Mouse (Mus musculus): ENCODE results near the gene Gm11627.
"Not testable (repeated sequence)": the region's sequence is repeated elsewhere in the genome, so short reads cannot be mapped to it uniquely, and the experiment has no call there.

The Gm11627 gene

DNA sequence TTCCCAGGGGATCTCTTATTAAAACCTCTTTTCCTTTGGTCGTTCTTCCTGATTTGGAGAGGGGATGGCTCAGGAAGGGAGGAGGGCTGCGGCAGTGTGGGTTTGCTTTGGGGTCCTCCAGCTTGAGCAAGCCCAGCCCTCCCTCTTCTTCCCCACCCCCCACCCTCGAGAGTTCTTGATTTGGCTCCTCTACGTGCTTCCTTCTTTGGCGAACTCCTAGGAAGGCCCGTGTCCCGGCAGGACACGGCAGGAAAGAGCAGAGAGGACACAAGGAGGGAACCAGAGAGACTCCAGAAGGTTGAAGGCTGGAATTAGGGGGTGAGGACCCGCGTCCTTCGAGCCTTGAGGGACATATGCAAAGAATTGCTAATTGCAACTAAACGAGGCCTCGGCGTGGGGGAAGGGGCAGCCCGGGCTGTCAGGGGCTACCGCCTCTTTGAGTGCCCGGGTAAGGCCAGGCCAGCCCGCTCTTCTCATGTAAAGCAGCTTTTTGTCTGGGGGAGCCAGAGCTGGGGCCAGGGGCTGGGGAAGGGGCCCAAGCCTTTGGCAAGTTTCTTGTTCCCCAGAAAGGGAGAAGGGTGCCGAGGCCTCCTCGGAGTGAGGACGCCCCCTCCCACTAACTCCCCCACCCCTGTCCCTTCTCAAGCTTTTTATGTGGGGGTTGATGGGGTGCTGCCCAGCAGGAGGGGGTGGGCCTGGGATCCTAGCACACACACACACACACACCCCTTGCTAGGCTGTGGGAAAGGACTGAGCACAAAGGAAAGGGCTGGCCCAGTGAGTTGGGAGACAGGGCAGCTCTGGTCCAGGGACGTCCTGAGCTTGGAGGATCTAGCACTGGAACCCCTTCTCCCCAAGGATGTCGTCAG, at the start of gene Gm11627:
TSS of gene Gm11627 (minus strand) at position 297 of the 869 bp plus-strand sequence.
- DNase-seq: no peak

DNA sequence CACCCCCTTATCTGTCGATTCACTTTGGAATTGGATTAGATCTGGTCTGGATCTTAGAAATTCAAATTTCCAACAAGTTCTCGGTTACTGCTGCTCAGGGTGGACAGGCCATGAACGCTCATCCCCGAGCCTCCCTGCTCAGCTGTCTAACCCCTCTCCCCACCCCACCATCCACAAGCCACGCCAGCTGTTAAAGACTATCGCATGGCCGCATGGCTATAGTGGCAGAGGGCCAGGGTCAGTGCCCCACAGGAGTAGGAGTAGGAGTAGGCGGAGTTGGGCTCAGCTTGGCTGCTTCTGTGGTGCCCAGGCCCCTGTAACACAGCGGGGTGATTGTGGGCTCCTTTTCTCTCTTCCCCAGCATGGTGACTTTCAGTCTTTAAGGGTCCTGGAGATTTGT, 49.3 kb upstream of the Gm11627 start:
- no peak for DNase-seq

DNA sequence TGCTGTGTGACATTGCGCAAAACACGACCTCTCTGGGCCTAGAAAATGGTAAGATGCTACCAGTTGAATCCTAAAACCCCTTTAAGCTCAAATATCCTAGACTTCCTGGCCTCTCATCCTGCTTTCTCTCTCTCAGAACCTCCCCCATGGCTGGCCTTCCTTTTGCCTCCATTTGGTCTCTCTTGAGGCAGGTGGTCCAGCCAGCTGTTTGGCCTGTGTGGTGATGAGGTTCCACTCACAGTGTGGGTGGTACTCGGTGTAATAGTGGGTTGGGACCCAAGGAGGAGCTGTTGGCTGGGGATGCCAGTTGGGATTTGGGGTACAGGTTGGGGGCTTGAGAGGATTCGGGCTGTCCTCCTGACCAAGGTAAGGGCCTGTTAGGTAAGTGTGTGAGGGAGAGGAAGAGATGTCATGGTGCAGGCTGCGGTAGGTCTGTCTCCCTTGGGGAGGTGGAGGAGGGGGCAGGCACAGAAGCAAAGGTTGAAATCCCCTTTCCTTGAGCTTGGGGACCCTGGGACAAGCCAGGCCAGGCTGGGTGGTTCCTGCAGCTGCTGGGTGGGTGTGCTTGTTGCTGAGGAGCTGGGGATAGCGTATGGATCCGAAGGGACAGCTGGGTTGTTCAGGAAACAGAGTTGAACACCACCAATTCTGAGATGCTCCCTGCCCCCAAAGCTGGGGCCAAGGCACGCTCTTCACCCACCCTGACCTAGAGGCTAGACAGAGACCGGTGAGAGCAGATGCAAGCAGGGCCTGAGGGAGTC, 48.1 kb upstream of the Gm11627 start:
- DNase-seq: no peak

DNA sequence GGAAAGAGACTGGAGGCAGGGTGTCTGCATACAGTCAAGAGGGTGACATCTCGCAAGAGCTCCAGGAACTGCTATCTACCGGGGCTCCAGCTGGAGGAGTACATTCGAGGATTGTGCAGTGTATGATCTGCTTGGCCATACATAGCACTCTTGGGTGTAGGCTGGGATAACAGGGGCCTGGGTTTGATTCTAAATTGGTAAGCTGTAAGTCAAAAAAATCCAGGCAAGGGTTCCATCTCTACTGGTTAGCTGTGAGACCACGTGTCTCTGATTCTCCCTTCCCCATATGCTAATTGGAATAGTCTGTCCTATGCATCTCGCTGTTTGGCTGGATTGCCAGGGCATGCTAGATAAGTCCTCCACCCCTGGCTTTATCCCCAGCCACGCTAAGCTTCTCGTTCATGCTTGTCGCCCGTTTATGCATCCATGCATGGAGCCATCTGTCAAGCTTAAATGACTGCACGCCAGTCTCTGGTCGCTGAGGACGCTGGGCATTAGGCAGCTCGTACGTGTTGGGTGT, 45.7 kb upstream of the Gm11627 start:
- DNase-seq: no peak

DNA sequence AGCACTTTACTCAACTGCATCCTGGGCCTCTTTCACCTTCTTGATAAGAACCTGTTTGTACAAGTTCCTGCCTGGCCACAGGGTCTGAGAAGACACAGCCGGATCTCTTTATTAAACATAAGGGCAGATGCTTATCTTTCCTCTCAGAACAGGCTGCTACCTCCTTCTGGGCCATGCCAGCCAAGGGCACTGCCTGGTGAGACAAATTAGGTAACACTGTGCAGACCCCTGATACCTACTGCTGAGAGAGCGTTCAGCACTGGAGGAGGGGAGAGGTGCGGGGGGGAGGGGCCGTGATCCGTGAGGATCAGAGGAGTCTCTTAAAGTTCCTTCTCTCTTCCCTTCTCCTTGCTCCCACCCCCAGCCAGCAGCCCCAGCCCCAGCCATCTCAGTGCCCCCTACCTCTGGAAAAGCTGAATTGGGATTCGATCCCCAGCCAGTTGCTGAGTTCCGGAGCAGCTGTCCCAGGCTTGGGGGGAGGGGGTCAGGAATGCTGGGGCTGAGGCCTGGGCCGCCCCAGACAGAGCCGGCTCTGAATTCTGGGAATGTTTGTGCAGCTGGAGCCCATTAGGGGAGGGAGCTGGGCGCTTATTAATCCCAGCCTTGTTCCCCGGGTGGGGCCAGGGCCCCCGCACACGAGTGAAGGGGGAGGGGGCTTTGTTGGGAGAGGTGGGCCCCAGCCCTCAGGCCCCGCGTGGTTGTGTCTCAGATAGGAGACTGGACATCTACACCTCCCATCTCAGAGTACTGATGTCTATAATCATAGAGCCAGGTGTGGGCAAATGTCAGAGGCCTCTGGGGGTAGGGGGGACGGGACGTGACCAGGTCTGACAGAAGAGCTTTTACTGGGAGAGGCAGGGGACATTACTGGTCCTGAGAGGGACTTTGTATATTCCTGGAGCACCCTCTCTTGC, 44.9 kb upstream of the Gm11627 start:
- DNase-seq: peak; percentile 21

DNA sequence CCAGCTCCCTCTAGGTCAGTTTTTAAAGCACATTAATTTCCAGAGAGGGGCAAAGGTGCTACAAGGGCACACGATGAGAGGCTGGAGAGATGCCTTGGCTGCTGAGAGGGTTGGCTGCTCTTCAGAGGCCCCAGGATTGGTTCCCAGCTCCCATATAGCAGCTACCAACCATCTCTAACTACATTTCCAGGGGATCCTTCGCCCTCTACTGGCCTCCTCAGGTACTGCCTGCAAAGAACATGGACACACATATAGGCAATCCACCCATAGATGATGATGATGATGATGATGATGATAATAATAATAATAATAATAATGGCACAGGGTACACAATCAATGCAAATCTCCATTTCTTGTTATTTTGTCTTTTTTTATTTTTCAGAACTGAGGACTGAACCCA, 40.2 kb upstream of the Gm11627 start:
- no peak for DNase-seq

DNA sequence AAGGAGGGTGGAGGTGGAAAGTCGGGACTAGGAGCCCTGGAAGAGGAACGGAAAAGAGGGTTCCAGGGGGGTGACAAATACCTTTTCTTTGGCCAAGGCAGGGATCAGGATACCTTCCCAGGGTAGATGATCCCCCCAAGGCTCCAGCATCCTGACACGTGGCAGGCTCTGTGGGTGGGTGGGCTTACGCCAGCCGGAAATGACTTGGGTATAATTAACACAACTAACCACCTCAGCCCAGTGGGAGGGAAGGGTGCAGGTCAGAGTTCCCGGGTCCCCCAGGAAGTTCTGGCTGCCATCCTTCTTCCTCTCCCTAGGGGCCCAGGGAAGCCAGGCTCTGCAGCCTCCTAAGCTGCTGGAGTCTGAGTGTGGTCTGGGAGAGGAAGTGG, 32.0 kb upstream of the Gm11627 start:
- DNase-seq: no peak

DNA sequence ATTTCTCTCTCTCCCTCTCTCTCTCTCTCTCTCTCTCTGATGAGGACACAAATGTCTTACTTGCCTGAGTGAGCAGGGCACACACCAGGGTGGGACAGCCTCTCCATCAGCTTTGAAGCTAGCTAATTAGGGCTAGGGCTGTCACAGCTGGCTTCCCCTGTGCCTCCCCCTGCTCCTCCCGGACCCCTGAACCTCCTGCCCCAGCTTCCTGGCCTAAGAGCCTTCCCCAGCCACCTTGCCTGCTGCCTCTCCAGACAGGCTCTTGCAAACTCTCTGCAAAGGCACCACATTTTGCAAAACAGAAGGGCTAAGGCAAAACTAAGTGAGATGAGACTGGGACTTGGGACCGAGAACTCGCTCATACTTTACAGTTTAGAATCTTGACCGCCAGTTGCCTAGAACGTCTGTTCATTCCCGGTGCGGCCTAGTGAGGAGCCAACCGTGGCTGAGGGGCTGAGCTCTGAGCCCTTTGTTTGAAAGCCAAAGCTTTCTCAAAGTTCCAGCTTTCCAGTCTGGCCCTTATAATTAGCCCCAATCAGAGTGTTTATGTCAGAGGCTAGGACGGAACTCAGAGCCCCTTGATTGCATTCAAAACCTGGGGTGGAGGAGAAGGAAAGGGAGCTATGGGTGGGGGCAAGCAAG, 31.5 kb upstream of the Gm11627 start:
- DNase-seq: no peak

DNA sequence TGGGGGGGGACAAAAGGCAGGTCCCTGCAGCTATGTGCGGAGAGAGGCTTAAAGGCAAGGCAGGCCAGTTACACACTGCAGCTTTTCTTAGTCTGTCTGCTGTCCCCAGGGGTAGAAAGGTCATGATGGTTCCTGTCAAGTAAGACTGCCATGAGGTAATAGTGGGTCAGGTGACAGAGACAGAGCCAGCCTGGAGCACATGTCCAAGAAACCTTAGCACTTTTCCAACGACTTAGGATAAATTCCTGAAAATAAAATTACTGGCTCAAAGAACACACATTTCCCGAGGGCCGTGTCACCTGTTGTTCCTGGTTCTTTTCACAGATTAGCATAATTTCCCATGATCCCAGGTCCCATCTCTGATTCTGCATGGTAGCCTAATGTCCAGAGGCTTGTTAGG, 31.0 kb upstream of the Gm11627 start:
- no peak for DNase-seq

DNA sequence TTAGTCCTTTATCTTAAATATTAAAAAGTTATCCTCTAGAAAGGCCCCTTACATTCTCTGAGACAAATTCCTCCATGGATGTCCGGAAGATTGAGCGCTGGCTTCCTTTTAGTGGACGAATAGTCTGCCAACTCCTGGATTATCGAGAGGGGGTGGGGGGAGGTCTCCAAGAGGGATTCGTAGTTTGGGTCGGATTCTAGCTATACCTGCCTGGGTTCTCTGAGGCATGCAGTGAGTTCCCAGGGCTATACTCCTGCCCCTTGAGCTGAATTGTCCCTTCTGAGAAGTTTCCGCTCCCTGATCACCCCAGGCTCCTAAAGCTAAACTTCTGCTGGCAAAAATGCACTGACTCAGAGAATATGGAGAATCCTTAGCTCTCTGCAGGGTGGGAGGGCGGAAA, 30.2 kb upstream of the Gm11627 start:
- DNase-seq: no peak

DNA sequence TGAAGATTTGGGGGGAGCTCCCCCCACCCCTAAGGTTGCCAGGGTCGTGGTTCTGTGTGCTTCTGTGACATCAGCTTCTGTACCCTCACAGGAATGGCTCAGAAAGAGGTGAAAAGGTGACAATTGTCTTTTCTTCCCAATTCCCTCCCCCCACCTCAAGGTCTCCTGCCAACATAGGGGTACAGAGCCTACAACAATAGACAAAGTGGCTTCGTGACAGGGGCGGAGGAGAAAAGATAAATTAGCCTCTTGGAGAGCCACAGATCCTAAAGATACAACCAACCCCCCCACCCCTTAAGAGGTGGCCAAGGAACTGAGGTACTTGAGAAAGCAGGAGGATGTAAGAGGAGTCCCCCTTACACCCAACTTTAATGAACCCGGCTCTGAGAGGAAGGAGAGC, 29.4 kb upstream of the Gm11627 start:
- no peak for DNase-seq

DNA sequence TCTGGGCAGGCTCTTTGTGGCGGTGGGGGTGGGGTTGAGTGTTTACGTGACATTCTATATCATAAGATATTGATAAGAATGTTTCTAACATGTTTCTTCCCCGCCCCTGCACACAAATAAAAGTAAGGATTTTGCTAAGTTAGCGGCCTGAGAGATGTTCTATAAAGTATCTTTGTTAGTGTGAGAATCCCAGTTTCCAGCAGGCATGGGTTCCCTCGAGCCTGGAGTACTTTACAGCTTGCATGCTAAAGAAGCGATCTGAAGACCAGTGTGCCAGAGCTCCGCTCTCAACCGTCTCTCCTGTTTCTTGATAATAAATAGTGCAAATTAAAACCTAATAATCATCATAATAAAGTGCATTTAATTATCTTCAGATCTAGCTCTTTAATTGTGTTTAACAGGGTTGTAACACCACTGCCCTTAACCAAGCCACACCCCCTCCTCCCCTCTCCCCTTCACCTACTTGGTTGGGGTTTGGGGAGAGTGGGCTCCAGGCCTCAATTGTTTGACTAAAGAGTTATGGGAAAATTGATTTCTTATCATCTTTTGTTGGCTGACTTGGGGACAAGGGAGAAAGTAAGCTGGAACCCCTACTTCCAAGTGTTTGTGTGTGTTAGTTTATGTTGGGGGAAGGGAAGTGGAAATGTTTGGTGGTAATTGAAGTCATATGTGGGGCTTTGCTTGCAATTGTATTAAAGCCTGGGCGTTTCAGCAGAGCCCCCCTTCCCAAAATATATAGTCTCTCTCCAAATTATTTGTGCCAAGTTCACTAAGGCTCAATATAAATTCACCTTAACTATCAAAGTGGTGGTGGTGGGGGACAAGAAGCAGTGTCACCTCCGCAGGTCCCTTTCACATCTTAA, 28.7 kb upstream of the Gm11627 start:
- no peak for DNase-seq

DNA sequence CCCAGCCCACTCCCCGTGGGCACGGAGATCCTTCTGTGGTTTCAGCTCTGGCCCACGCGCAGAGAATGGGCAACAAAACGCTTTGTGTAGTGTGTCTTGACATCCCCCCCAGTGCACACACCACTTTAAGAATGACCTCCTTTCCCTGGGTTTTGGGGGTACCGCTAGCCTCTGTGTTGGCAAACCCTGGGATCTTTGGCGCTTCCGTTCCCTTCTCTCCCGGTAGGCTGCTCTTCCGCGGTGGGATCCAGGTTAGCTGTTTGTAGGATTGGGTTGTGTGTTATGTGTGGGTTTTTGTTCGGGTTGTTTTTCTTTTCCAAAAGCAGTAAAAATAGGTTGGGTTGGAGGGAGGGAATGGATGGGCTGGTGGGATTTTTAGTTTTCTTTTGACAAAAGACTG, 27.9 kb upstream of the Gm11627 start:
- not testable (repeated sequence) for DNase-seq

DNA sequence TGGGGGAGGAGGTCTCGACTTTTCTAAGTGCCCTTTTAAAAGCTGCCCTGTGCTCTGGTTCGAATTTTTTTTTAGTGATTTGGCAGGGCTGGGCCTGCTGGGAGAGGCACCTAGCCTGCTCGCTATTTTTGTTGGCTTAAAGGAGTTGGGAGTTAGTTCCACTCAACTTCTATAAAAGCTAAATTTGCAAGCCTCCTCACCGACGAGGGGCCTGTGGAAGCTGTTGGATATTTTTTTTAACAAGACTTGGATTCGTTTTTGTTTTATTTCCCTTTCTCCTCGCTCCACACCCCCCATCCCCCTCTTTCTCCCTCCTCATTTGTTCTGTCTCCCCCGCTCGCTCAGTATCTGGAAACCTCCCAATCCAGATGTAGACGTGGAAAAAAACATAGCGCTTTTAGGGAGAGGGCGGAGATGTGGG, 27.5 kb upstream of the Gm11627 start:
- DNase-seq: no peak

DNA sequence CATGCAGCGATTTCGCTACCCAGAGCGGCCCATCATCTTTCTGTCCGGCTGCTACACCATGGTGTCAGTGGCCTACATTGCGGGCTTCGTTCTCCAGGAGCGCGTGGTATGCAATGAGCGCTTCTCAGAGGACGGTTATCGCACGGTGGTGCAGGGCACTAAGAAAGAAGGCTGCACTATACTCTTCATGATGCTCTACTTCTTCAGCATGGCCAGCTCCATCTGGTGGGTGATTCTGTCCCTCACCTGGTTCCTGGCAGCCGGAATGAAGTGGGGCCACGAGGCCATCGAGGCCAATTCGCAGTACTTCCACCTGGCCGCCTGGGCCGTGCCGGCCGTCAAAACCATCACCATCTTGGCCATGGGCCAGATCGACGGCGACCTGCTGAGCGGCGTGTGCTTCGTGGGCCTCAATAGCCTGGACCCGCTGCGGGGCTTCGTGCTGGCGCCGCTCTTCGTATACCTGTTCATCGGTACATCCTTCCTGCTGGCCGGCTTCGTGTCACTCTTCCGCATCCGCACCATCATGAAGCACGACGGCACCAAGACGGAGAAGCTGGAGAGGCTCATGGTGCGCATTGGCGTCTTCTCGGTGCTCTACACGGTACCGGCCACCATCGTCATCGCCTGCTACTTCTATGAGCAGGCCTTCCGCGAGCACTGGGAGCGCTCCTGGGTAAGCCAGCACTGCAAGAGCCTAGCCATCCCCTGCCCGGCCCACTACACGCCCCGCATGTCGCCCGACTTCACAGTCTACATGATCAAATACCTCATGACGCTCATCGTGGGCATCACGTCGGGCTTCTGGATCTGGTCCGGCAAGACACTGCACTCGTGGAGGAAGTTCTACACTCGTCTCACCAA, 26.5 kb upstream of the Gm11627 start:
- DNase-seq: no peak

DNA sequence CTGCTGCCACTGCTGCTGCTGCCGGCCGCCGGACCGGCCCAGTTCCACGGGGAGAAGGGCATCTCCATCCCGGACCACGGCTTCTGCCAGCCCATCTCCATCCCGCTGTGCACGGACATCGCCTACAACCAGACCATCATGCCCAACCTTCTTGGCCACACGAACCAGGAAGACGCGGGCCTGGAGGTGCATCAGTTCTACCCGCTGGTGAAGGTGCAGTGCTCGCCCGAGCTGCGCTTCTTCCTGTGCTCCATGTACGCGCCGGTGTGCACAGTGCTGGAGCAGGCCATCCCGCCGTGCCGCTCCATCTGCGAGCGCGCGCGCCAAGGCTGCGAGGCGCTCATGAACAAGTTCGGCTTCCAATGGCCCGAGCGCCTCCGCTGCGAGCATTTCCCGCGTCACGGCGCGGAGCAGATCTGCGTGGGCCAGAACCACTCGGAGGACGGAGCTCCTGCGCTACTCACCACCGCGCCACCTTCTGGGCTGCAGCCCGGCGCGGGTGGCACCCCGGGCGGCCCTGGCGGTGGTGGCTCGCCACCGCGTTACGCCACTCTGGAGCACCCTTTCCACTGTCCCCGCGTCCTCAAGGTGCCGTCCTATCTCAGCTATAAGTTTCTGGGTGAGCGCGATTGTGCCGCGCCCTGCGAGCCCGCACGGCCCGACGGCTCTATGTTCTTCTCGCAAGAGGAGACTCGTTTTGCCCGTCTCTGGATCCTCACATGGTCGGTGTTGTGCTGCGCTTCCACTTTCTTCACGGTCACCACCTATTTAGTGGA, 25.7 kb upstream of the Gm11627 start:
- DNase-seq: peak; percentile 55

DNA sequence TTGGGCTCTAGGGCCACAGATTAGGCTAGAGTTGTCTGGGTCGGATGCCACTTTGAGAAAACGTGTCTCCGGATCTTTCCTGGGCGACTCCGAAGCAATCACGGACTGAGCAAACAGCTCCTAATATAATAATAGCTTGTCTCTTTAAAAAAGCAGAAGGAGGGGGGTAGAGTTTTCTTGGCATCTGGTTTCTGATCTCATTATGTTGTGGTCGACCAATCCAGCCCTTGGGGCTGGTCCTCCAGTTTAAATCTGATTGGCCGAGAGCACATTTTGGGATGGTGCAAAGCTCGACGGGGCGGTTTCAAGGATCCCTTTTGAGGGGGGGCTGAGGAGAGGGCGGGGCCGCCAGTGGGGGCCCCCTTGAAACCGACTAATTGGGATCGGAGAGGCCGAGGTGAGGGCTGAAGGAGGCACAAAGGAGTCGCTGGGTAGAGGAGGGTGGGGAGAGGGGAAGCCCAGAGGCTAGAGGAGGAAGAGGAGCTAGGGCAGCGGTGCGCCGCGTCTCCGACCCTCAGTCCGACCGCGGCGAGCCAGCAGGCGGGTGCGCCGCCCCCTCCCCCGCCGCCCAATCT, 24.8 kb upstream of the Gm11627 start, which contains the start of gene Fzd2:
TSS of gene Fzd2 (plus strand) at position 387 of the 575 bp plus-strand sequence.
- peak; percentile 69 for DNase-seq

DNA sequence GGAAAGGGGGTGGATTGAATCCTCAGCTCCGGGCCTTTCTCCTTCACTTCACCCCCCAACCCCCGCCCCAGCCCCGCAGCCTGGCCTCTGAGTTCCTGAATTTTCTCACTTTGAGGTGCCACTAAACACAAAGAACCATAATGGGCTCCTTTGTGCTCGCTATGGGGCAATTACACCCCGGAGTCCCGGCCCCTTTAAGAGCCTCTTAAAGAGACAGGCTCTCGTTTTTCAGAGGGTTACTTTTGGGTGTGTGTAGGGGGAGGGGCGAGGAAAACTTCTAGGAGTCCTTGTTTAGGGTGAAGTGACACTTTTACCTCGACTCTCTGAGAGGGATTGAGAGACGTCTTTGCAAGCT, 24.2 kb upstream of the Gm11627 start:
- peak; percentile 45 for DNase-seq

Measured in kidney, adult 18-20 months (tissue).